Mouse (Mus musculus) liver, embryonic 15.5 days (tissue): ENCODE measurements at regions not wholly inside any gene's neighbourhood (a gene's known extent, or its start where the extent isn't known, plus 50 kb on each side); places are given as distances from the start of the nearest gene placed in this dataset.

ENCODE experiments used
- ATAC-seq: fragments of 200-750 bp; cut with Nextera tagmentation; 2 replicates; pipeline ENCODE4 v1.8.0; 2017; ENCODE audit warnings: moderate number of reproducible peaks, mild to moderate bottlenecking, moderate library complexity; ENCODE audit not compliant: insufficient read depth
- H3K27ac ChIP-seq: fragments of 300-500 bp; sonication (generic); replicated peaks from 2 replicates; pipeline ENCODE4 v1.5.1; 2015; ENCODE audit warnings: mild to moderate bottlenecking, inconsistent platforms
- H3K27me3 ChIP-seq: fragments of 300-500 bp; sonication (generic); 2 replicates; pipeline ENCODE4 v1.6.1; 2015; ENCODE audit warnings: mild to moderate bottlenecking, inconsistent platforms
- H3K36me3 ChIP-seq: fragments of 300-500 bp; sonication (generic); replicated peaks from 2 replicates; pipeline ENCODE4 v1.6.1; 2015; ENCODE audit warnings: moderate library complexity, mild to moderate bottlenecking, inconsistent platforms
- H3K4me1 ChIP-seq: fragments of 300-500 bp; sonication (generic); replicated peaks from 2 replicates; pipeline ENCODE4 v1.6.1; 2015; ENCODE audit warnings: inconsistent platforms
- H3K4me2 ChIP-seq: fragments of 300-500 bp; sonication (generic); 2 replicates; pipeline ENCODE4 v1.6.1; 2015; ENCODE audit warnings: moderate library complexity, mild to moderate bottlenecking, inconsistent platforms
- H3K4me3 ChIP-seq: fragments of 300-500 bp; sonication (generic); replicated peaks from 2 replicates; pipeline ENCODE4 v1.5.1; 2015; ENCODE audit warnings: mild to moderate bottlenecking, inconsistent platforms
- H3K9ac ChIP-seq: fragments of 300-500 bp; sonication (generic); 2 replicates; pipeline ENCODE4 v1.6.1; 2015; ENCODE audit warnings: moderate library complexity, mild to moderate bottlenecking, inconsistent platforms
- H3K9me3 ChIP-seq: fragments of 300-500 bp; sonication (generic); replicated peaks from 2 replicates; pipeline ENCODE4 v1.6.1; 2016; ENCODE audit warnings: inconsistent platforms
- WGBS: fragments of 180-500 bp; shearing (Covaris S2); methylation state at CpG from one replicate; pipeline ENCODE4 v1.1.7; 2015; ENCODE audit warnings: mixed read lengths; ENCODE audit not compliant: insufficient replicate concordance; 5-methylcytosine and 5-hydroxymethylcytosine counted together

DNA sequence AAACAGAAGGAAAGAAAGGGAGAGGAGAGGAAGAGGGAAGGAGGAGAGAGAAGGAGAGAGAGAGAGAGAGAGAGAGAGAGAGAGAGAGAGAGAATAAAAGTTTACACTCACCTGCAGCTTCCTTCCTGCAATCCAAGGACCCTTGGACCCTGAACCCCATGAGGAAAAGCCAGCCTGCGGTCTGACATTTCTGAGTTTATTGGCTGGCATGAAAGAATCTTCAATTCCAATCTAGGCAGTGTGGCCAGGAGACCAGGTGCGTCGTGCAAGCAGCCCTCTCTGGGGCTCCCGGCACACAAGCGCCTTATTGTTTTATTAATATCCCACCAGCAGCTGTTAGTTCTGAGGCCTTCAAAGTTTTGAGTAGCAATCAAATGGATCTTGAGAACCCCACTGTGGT is 260.1 kb upstream of the Eef2kmt start:
- Histone ChIP-seq H3K4me1 (no peaks in the 10 kb centered on the region), H3K4me2 (no peak overlapping the region), H3K36me3 (no peaks in the 10 kb centered on the region), H3K27me3 (no peaks in the 10 kb centered on the region), H3K4me3 (no peak overlapping the region), H3K27ac (no peak overlapping the region), H3K9ac (no peak overlapping the region), H3K9me3 (no peaks in the 10 kb centered on the region)
- no peak for ATAC-seq
- 73% methylated on average over 5 of the region's 5 CpGs for WGBS

DNA sequence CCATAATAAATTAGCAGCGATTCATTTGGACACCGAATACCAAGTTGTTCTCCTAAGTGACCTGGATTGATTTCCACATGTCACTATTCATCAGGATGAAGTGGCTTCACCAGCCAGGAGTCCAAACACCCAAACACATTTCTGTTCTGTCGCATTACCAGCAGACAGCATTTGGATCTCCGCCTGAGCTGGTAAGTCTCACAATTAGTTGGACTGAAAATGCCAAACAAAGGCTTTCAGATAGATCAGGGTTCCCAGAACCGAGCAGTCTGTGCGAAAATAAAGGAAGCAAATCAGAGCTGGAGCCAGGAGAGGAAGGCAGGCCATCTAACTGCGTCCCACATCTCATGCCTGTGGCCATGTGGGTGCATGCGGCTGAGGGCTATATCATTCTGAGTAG is 251.5 kb upstream of the Eef2kmt start:
- no peaks in the 10 kb centered on the region for H3K36me3 ChIP-seq
- H3K9me3 ChIP-seq: no peaks in the 10 kb centered on the region
- 66% methylated on average over 8 of the region's 8 CpGs for WGBS
- no peaks in the 10 kb centered on the region for H3K27me3 ChIP-seq
- ATAC-seq: no peak
- H3K27ac ChIP-seq: no peak overlapping the region
- no peaks in the 10 kb centered on the region for H3K4me1 ChIP-seq
- no peak overlapping the region for H3K4me3 ChIP-seq
- no peak overlapping the region for H3K4me2 ChIP-seq
- H3K9ac ChIP-seq: no peak overlapping the region

DNA sequence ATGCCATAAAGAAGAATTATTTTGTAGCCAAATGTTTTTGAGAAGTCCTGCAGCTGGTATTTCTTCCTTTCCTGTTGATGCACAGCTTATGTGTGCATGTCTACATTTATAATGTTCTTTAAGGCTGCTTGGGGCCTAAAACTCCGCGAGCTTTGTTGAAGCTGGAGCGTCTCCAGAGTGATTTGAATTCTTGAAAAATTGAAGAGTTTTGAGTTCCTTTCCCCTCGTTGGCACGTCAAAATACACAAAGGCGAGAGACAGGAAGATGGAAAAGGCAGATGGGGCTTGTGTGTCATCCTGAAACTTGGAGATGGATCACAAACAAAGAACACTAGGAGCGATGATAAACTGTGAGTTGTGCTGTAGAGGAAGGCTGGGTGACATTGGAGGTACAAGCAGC is 246.2 kb upstream of the Eef2kmt start:
- H3K27ac ChIP-seq: no peak overlapping the region
- H3K27me3 ChIP-seq: no peaks in the 10 kb centered on the region
- no peaks in the 10 kb centered on the region for H3K9me3 ChIP-seq
- ATAC-seq: no peak
- H3K36me3 ChIP-seq: no peaks in the 10 kb centered on the region
- H3K4me2 ChIP-seq: no peak overlapping the region
- 63% methylated on average over 7 of the region's 7 CpGs for WGBS
- no peak overlapping the region for H3K9ac ChIP-seq
- no peaks in the 10 kb centered on the region for H3K4me1 ChIP-seq
- no peak overlapping the region for H3K4me3 ChIP-seq

DNA sequence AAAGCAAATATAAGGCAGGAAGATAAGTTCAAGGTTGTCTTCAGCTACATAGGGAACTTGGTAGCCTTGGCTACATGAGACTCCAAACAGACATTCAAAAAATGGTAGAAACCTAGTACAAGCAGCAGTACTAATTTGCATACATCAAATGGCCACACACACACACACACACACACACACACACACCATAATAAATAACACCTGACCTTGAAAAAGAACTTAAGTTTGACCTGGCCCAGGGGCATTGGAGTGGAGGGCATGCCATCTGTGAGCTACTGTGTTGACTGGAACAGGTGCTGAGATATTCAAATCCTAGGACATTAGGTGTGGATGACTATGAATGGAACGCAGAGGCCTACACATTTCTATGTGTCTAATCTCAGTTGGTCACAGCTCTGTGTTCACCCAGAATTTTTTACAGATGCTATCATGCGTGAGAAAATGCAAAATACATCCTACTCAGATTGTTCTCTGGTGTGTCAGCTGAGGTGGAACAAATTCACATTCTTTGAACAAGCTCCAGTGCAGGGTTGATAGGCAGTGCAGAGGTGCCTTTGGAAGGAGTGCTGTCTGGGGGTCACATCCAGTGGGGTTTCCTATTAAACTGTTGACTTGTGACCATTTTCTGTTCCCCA is 240.4 kb upstream of the Eef2kmt start:
- Histone ChIP-seq H3K4me2 (no peak overlapping the region), H3K9ac (no peak overlapping the region), H3K27ac (no peak overlapping the region), H3K9me3 (no peaks in the 10 kb centered on the region), H3K4me1 (no peaks in the 10 kb centered on the region), H3K4me3 (no peak overlapping the region), H3K36me3 (no peaks in the 10 kb centered on the region), H3K27me3 (no peaks in the 10 kb centered on the region)
- 58% methylated on average over 2 of the region's 2 CpGs for WGBS
- ATAC-seq: no peak

DNA sequence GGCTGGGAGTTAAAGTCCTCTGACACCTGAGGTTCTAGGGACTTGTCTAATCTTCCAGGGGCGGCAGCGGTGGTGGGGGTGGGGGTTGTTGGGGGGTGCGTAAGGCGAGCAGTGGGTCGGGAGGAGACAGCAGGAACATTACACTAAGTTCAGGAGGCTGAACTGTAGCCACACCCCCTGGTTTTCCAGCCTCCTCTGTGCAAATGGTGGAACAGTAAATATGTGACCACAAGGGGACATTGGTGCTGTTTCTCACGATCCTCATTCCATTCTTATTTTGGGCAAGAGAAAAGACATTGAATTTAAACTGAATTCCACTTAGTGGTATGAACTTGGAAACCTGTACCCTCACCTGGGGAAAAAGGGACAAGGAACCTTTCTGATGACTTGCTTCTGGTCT is 237.6 kb upstream of the Eef2kmt start:
- Histone ChIP-seq H3K27ac (no peak overlapping the region), H3K4me1 (no peaks in the 10 kb centered on the region), H3K4me2 (no peak overlapping the region), H3K27me3 (no peaks in the 10 kb centered on the region), H3K36me3 (no peaks in the 10 kb centered on the region), H3K9me3 (no peaks in the 10 kb centered on the region), H3K4me3 (no peak overlapping the region), H3K9ac (no peak overlapping the region)
- WGBS: 17% methylated on average over 6 of the region's 6 CpGs
- ATAC-seq: no peak

DNA sequence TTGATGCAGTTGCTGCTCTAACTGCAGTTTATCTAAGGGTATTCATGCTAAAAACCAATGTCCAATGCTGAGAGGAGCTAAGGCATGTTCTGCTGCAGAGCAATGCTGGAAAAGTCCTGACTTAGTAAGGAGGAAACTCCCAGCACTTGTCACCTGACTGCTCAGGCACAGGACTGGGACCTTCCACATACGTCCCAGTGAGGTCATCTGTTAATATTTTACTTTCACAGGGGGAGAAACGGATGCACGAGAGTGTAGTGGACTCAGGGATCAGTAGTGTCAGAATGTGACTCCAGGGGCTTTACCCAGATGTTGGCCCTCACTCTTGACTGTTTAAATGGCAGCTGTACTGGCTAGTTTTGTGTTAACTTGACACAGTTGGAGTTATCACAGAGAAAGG is 231.5 kb upstream of the Eef2kmt start:
- WGBS: 35% methylated on average over 3 of the region's 3 CpGs
- Histone ChIP-seq H3K27ac (no peak overlapping the region), H3K4me2 (no peak overlapping the region), H3K9ac (no peak overlapping the region), H3K4me3 (no peak overlapping the region), H3K36me3 (no peaks in the 10 kb centered on the region), H3K4me1 (no peaks in the 10 kb centered on the region), H3K9me3 (no peaks in the 10 kb centered on the region), H3K27me3 (no peaks in the 10 kb centered on the region)
- no peak for ATAC-seq

DNA sequence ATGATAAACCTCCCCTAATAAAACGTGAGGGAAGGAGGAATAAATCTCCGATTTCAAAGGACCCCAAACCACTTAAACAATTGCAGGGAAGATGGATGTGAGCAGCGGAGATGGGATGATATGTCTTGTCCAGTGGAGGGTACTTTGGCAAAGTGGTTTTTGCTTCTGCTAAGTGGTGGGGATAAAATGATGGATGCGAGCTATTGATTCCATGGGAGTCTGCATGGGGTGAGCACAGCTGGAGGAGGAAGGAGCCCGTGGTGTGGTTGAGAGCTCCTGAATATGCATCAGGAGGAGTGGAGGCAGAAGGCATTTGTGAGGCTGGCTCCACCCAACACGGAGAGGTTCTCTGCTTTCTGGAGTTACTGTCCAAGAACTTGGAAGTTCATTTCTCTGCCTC is 227.6 kb upstream of the Eef2kmt start:
- H3K36me3 ChIP-seq: no peaks in the 10 kb centered on the region
- 22% methylated on average over 6 of the region's 6 CpGs for WGBS
- no peak overlapping the region for H3K9ac ChIP-seq
- no peaks in the 10 kb centered on the region for H3K9me3 ChIP-seq
- ATAC-seq: no peak
- H3K4me2 ChIP-seq: no peak overlapping the region
- H3K27ac ChIP-seq: no peak overlapping the region
- no peaks in the 10 kb centered on the region for H3K4me1 ChIP-seq
- no peak overlapping the region for H3K4me3 ChIP-seq
- H3K27me3 ChIP-seq: no peaks in the 10 kb centered on the region

DNA sequence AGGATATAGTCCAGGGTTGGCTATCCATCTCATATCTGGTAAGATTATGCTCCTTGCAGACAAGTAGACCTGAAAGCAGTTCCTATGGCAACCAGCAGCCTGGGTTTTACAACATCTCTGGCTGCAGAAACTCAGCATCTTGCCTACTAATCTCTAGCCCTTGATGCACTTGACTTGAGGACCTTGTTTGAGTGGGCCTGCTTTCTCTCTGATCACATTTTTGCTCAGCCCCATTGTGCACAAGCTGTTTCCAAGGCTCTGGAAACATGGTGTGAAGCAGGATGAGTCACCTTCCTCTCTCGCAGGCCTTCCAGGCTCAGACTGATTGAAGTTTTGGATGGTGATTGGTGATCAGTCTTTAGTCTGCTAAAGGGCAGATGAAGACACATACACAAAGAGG is 224.4 kb upstream of the Eef2kmt start:
- Histone ChIP-seq H3K27me3 (no peaks in the 10 kb centered on the region), H3K27ac (no peak overlapping the region), H3K4me3 (no peak overlapping the region), H3K9ac (no peak overlapping the region), H3K4me2 (no peak overlapping the region), H3K4me1 (no peaks in the 10 kb centered on the region), H3K36me3 (no peaks in the 10 kb centered on the region), H3K9me3 (no peaks in the 10 kb centered on the region)
- no peak for ATAC-seq
- WGBS: 31% methylated on average over 1 of the region's 1 CpGs

DNA sequence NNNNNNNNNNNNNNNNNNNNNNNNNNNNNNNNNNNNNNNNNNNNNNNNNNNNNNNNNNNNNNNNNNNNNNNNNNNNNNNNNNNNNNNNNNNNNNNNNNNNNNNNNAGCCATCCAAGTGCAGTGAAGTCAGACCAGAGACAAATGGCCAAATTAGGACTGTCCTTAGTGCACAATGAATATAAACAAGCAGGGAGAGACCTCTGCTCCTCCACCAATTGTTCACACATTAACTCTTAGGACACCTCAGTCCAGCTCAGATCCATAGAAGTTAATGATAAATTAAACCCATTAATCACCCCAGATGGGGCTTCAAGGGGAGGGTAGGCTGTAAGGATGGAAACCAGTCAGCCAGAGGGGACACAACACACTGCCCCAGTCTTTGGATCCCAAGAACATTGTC is 223.2 kb upstream of the Eef2kmt start:
- Histone ChIP-seq H3K36me3 (no peaks in the 10 kb centered on the region), H3K9ac (no peak overlapping the region), H3K27me3 (no peaks in the 10 kb centered on the region), H3K4me2 (no peak overlapping the region), H3K4me3 (no peak overlapping the region), H3K27ac (no peak overlapping the region), H3K4me1 (no peaks in the 10 kb centered on the region), H3K9me3 (no peaks in the 10 kb centered on the region)
- no peak for ATAC-seq

DNA sequence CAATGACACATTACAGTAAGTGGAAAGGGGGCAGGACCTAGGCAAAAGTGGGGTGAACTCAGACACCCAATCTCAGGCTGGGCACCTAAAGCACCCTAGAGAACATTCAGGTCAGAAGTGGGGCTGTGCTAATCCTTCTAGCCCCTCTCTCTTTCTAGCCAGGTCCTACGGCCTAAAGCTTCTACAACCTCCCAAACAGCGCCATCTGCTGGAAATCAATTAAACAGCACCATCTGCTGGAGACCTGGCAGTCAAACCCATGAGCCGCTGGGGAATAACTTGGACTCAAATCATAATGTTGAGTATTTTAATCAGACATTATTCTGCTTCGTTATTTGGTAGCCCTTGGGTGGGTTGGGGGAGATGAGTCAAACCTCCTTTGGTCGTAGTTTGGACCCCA is 215.5 kb upstream of the Eef2kmt start:
- H3K4me3 ChIP-seq: no peak overlapping the region
- H3K36me3 ChIP-seq: no peaks in the 10 kb centered on the region
- H3K4me2 ChIP-seq: no peak overlapping the region
- no peaks in the 10 kb centered on the region for H3K27me3 ChIP-seq
- WGBS: 23% methylated on average over 5 of the region's 5 CpGs
- H3K9ac ChIP-seq: no peak overlapping the region
- no peaks in the 10 kb centered on the region for H3K9me3 ChIP-seq
- H3K4me1 ChIP-seq: no peaks in the 10 kb centered on the region
- no peak overlapping the region for H3K27ac ChIP-seq
- ATAC-seq: no peak

DNA sequence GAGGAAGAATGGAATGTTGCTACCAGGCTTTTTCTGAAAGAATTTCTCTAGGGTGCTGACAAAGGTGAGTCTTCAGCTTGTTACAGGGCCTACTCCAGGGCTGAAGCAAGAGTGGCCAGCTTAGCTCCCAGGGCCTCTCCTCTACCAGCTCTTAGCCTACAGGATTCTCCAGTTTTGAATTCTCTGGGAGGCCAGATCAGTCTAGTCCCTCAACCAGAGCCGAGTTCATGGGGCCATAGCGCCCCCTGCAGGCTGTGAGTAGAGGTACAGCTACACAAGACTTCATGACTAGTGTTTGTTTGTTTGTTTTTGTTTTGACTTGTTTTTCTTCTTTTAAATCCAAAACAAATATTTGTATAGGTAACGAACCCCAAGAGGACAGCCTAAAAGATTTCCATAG is 211.8 kb upstream of the Eef2kmt start:
- Histone ChIP-seq H3K4me2 (no peak overlapping the region), H3K27ac (no peak overlapping the region), H3K4me1 (no peaks in the 10 kb centered on the region), H3K36me3 (no peaks in the 10 kb centered on the region), H3K27me3 (no peaks in the 10 kb centered on the region), H3K9ac (no peak overlapping the region), H3K4me3 (no peak overlapping the region), H3K9me3 (no peaks in the 10 kb centered on the region)
- WGBS: 0% methylated on average over 3 of the region's 3 CpGs
- no peak for ATAC-seq

DNA sequence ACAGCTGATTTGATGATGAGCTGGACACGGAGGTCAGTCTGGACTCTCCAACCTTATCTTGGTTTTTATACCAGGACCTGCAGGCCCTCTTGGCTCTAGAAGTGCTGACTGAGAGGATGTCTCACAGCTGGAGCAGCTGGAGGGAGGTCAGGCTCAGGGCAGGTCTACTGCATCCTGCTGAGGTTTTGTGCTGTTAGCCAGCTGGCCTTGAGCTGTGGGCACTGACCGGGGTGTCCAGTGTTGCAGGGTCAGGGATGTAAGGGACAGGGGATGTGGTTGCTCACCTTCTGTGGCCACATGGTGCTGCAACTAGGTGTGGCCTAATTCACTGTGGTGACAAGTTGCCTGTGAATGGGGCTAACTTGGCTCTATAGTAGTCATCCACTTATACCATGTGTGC is 211.0 kb upstream of the Eef2kmt start:
- Histone ChIP-seq H3K27ac (no peak overlapping the region), H3K4me1 (no peaks in the 10 kb centered on the region), H3K9me3 (no peaks in the 10 kb centered on the region), H3K36me3 (no peaks in the 10 kb centered on the region), H3K27me3 (no peaks in the 10 kb centered on the region), H3K4me3 (no peak overlapping the region), H3K9ac (no peak overlapping the region), H3K4me2 (no peak overlapping the region)
- WGBS: 36% methylated on average over 2 of the region's 2 CpGs
- no peak for ATAC-seq
